In genomic region chr2:116049710-116050109, GRCm38 (mm10) we compare ENCODE assay signal across 9 mouse cellular contexts. TPM values are rescaled to one million over a fixed set of nuclear protein-coding genes. Genes with fewer than 3 reads are reported as not detected.
DNase-seq lines count a peak whose midpoint lies in the region; ATAC-seq and TF ChIP-seq lines count a peak whose summit lies in the region.
"Had no signal": no experiment of that assay in that cellular context is flagged by ENCODE, and none has a peak within 500 bp of the region (broad histone marks: within the 10 kb centered on the region; RNA-seq: fewer than 3 reads in every experiment).

No protein-coding gene starts in this region.

- H3K4me1 ChIP-seq in forebrain, embryonic 13.5 days = peaks cover 78% of the 10 kb centered on the region
- peaks cover 12% of the 10 kb centered on the region; the same call in 1 of the 2 replicates for H3K4me1 ChIP-seq in forebrain, embryonic 11.5 days (replicated peaks; ENCODE audit: control insufficient read depth, insufficient read depth, low read length)
- peaks cover 4% of the 10 kb centered on the region for H3K4me1 ChIP-seq in megakaryocyte, embryonic 14.5 days
- peaks cover 6% of the 10 kb centered on the region for H3K4me1 ChIP-seq in intestine, embryonic 16.5 days (ENCODE audit: control insufficient read depth, insufficient read depth, low read length)
- no peaks in the 10 kb centered on the region for H3K4me1 ChIP-seq in stomach, postnatal 0 days (replicated peaks; ENCODE audit: control insufficient read depth, insufficient read depth)

- no peak for ATAC-seq in forebrain, embryonic 13.5 days
- no peak for ATAC-seq in forebrain, embryonic 11.5 days (replicated peaks; ENCODE audit: low FRiP score)
- ATAC-seq in megakaryocyte, adult 5-6 weeks (ENCODE audit: poor library complexity, severe bottlenecking) = no peak
- ATAC-seq in intestine, embryonic 16.5 days = no peak
- ATAC-seq in stomach, postnatal 0 days (ENCODE audit: low FRiP score, low TSS enrichment) = no peak

- H3K27me3 ChIP-seq in forebrain, embryonic 13.5 days = no peaks in the 10 kb centered on the region
- H3K27me3 ChIP-seq in forebrain, embryonic 11.5 days (ENCODE audit: control insufficient read depth, insufficient read depth, low read length) = no peaks in the 10 kb centered on the region
- H3K27me3 ChIP-seq in megakaryocyte, embryonic 14.5 days (replicated peaks) = no peaks in the 10 kb centered on the region
- H3K27me3 ChIP-seq in intestine, embryonic 16.5 days (replicated peaks; ENCODE audit: control insufficient read depth, insufficient read depth, low read length) = no peaks in the 10 kb centered on the region
- H3K27me3 ChIP-seq in stomach, postnatal 0 days (ENCODE audit: control insufficient read depth, insufficient read depth, low read length) = no peaks in the 10 kb centered on the region

- H3K9ac ChIP-seq in forebrain, embryonic 13.5 days = no peak overlapping the region
- no peak overlapping the region for H3K9ac ChIP-seq in forebrain, embryonic 11.5 days (ENCODE audit: low read length)
- H3K9ac ChIP-seq in intestine, embryonic 16.5 days (ENCODE audit: low read depth, low read length) = no peak overlapping the region
- H3K9ac ChIP-seq in stomach, postnatal 0 days (ENCODE audit: low read length) = no peak overlapping the region

- TF ChIP-seq CTCF in stomach, postnatal 0 days (IDR thresholded peaks at IDR 0.05; ENCODE audit: low read depth) = no peak

- 89% methylated on average over 9 of the region's 9 CpGs for WGBS in forebrain, embryonic 13.5 days
- 90% methylated on average over 9 of the region's 9 CpGs for WGBS in forebrain, embryonic 11.5 days
- 68% methylated on average over 9 of the region's 9 CpGs for WGBS in intestine, embryonic 16.5 days
- 54% methylated on average over 9 of the region's 9 CpGs for WGBS in stomach, postnatal 0 days

- DNase-seq in forebrain, embryonic 11.5 days (ENCODE audit: low spot score) = no peak
- DNase-seq in stomach, postnatal 0 days (ENCODE audit: low spot score) = no peak
- DNase-seq in layer of hippocampus, adult 18-20 months (ENCODE audit: low spot score in 2 of 2) = no peak
- DNase-seq in thymus, postnatal 4 days = no peak
- DNase-seq: cerebellum, adult 11-12 months had no signal

- no peaks in the 10 kb centered on the region for H3K9me3 ChIP-seq in forebrain, embryonic 13.5 days (replicated peaks)
- no peaks in the 10 kb centered on the region for H3K9me3 ChIP-seq in forebrain, embryonic 11.5 days (ENCODE audit: control insufficient read depth, low read length)
- no peaks in the 10 kb centered on the region for H3K9me3 ChIP-seq in megakaryocyte, embryonic 14.5 days
- H3K9me3 ChIP-seq in intestine, embryonic 16.5 days (ENCODE audit: control insufficient read depth, low read length) = no peaks in the 10 kb centered on the region
- no peaks in the 10 kb centered on the region for H3K9me3 ChIP-seq in stomach, postnatal 0 days (ENCODE audit: control insufficient read depth, low read length)

- H3K27ac ChIP-seq in forebrain, embryonic 13.5 days = no peak overlapping the region
- H3K27ac ChIP-seq in forebrain, embryonic 11.5 days (ENCODE audit: low read depth, low read length) = no peak overlapping the region
- H3K27ac ChIP-seq in intestine, embryonic 16.5 days (ENCODE audit: low read length) = no peak overlapping the region
- H3K27ac ChIP-seq in stomach, postnatal 0 days (replicated peaks) = peak overlapping the region; percentile 36; the same call in 1 of the 2 replicates

- H3K4me3 ChIP-seq in forebrain, embryonic 13.5 days = no peak overlapping the region
- no peak overlapping the region for H3K4me3 ChIP-seq in forebrain, embryonic 11.5 days (ENCODE audit: low read depth, low read length)
- H3K4me3 ChIP-seq in megakaryocyte, embryonic 14.5 days (replicated peaks) = peak overlapping the region; percentile 86
- H3K4me3 ChIP-seq in intestine, embryonic 16.5 days (ENCODE audit: low read length) = no peak overlapping the region
- 0 out of 2 replicates have a peak overlapping the region, but pooled peaks have one; percentile 6 for H3K4me3 ChIP-seq in stomach, postnatal 0 days (ENCODE audit: low read depth, low read length)

- H3K4me2 ChIP-seq in forebrain, embryonic 13.5 days = peak overlapping the region; percentile 29; the same call in 1 of the 2 replicates
- H3K4me2 ChIP-seq in forebrain, embryonic 11.5 days (ENCODE audit: low read depth, low read length, severe bottlenecking) = no peak overlapping the region
- H3K4me2 ChIP-seq in intestine, embryonic 16.5 days (ENCODE audit: low read depth, low read length) = peak overlapping the region; percentile 26; the same call in 1 of the 2 replicates
- H3K4me2 ChIP-seq in stomach, postnatal 0 days (replicated peaks; ENCODE audit: low read depth) = peak overlapping the region; percentile 36

- H3K36me3 ChIP-seq in forebrain, embryonic 13.5 days (ENCODE audit: poor library complexity, severe bottlenecking) = peaks cover 31% of the 10 kb centered on the region
- H3K36me3 ChIP-seq in forebrain, embryonic 11.5 days (ENCODE audit: control insufficient read depth, insufficient read depth, low read length) = peaks cover 2% of the 10 kb centered on the region; the same call in 1 of the 2 replicates
- no peaks in the 10 kb centered on the region for H3K36me3 ChIP-seq in megakaryocyte, embryonic 14.5 days (replicated peaks; ENCODE audit: low read length)
- no peaks in the 10 kb centered on the region for H3K36me3 ChIP-seq in intestine, embryonic 16.5 days (ENCODE audit: control insufficient read depth, insufficient read depth, low read length)
- H3K36me3 ChIP-seq in stomach, postnatal 0 days (ENCODE audit: control insufficient read depth, insufficient read depth, low read length) = no peaks in the 10 kb centered on the region

- no peak for TF ChIP-seq EP300 in stomach, postnatal 0 days (optimal IDR thresholded peaks at IDR 0.05)

RNA-seq across cellular contexts. Expression of gene Meis2, which starts 15.9 kb away (rescaled TPM):
- polyA plus RNA-seq in forebrain, embryonic 13.5 days (2015; fragmentation: Nextera tagmentation; extraction: Ambion mirVana) = 128 and 130 TPM in 2 replicates
- polyA plus RNA-seq in forebrain, embryonic 11.5 days (2014; fragmentation: Nextera tagmentation; extraction: Ambion mirVana) = 75.4 and 77.2 TPM in 2 replicates
- polyA plus RNA-seq in megakaryocyte, embryonic 14.5 days (2012; ENCODE audit: insufficient read depth, low replicate concordance) = not detected in 2 replicates
- not detected in 2 replicates for total RNA-seq in megakaryocyte, adult 5-6 weeks (2015)
- not detected in 2 replicates for total RNA-seq in megakaryocyte, adult 5-6 weeks (2017)
- polyA plus RNA-seq in intestine, embryonic 16.5 days (2015; fragmentation: Nextera tagmentation; extraction: Ambion mirVana) = 25.7 and 26.8 TPM in 2 replicates
- 17.7 and 20.2 TPM in 2 replicates for polyA plus RNA-seq in stomach, postnatal 0 days (2015; fragmentation: Nextera tagmentation; extraction: Ambion mirVana)
- 10 to 100 TPM; 40.7 to 41.2 TPM for total RNA-seq in layer of hippocampus, adult 18-20 months (2021)

Comparison
In these comparisons a context has a peak if more than half of its experiments do, and no peak if none do; other contexts are left out.
1. H3K4me3 ChIP-seq: peak in megakaryocyte, embryonic 14.5 days (single experiment) and stomach, postnatal 0 days (single experiment); none in forebrain, embryonic 13.5 days (single experiment), forebrain, embryonic 11.5 days (single experiment) and intestine, embryonic 16.5 days (single experiment).
2. RNA of gene Meis2, which starts 15.9 kb away (polyA plus RNA-seq): 128 to 130 TPM in forebrain, embryonic 13.5 days, 75.4 to 77.2 TPM in forebrain, embryonic 11.5 days, 25.7 to 26.8 TPM in intestine, embryonic 16.5 days and 17.7 to 20.2 TPM in stomach, postnatal 0 days; not detected in megakaryocyte, embryonic 14.5 days; every median in the first group is over 10 times any median in the second.